Mouse (Mus musculus) kidney, adult 2 months (tissue): ENCODE results near the gene Plac1.

ENCODE experiments used
- CTCF ChIP-seq: fragments of 200-500 bp; conservative IDR thresholded peaks from 2 replicates; pipeline ENCODE4 v1.5.1; 2011; ENCODE audit warnings: low read depth, mild to moderate bottlenecking, control low read depth, low read length, moderate library complexity, mixed read lengths; ENCODE audit not compliant: insufficient read depth, insufficient read length
- POLR2A ChIP-seq: fragments of 200-500 bp; IDR thresholded peaks from one replicate; pipeline ENCODE4 v1.6.1; 2011; ENCODE audit warnings: low read depth, low read length, control low read depth

- TF ChIP-seq CTCF (no peak), POLR2A (no peak)
These were observed 27.4 kb downstream of the Plac1 start for GRCm38 (mm10) chrX:53212485-53212884.
